Mouse (Mus musculus): ENCODE measurements around the gene Psmg4. TPM values are rescaled to one million over a fixed set of nuclear protein-coding genes. Genes with fewer than 3 reads are reported as not detected.
A peak's percentile ranks its signal among the peaks of the same experiment; 100 is the strongest.

Gene Psmg4
- polyA plus RNA-seq, 1 experiment from 2014 or later = 97.3 TPM

- Histone ChIP-seq H3K4me3 (peak overlapping the region; percentile 73), H3K36me3 (peaks cover 7% of the 10 kb centered on the region), H3K4me2 (replicated peaks) (peak overlapping the region; percentile 65), H3K9me3 (no peaks in the 10 kb centered on the region), H3K27me3 (no peaks in the 10 kb centered on the region), H3K9ac (replicated peaks) (peak overlapping the region; percentile 64), H3K4me1 (peaks cover 20% of the 10 kb centered on the region), H3K27ac (replicated peaks) (peak overlapping the region; percentile 93)
- ATAC-seq (replicated peaks) = peak; percentile 79
- WGBS = 42% methylated on average over 12 of the region's 12 CpGs
These were observed 676 bp downstream of the Psmg4 start for GRCm38 (mm10) chr13:34163304-34163975.

- Histone ChIP-seq H3K9me3 (no peaks in the 10 kb centered on the region), H3K36me3 (peaks cover 2% of the 10 kb centered on the region; the same call in 1 of the 2 replicates), H3K4me3 (no peak overlapping the region), H3K4me2 (replicated peaks) (no peak overlapping the region), H3K27ac (replicated peaks) (no peak overlapping the region), H3K27me3 (no peaks in the 10 kb centered on the region), H3K4me1 (no peaks in the 10 kb centered on the region), H3K9ac (replicated peaks) (no peak overlapping the region)
- 94% methylated on average over 6 of the region's 6 CpGs for WGBS
- no peak for ATAC-seq (replicated peaks)
These were observed 11.3 kb downstream of the Psmg4 start for GRCm38 (mm10) chr13:34174025-34174424.

GRCm38 (mm10) chr13:34181624-34182023 is 18.9 kb downstream of the Psmg4 start:
- Histone ChIP-seq H3K4me3 (no peak overlapping the region), H3K9me3 (no peaks in the 10 kb centered on the region), H3K4me2 (replicated peaks) (no peak overlapping the region), H3K27ac (replicated peaks) (no peak overlapping the region), H3K36me3 (peaks cover 44% of the 10 kb centered on the region), H3K9ac (replicated peaks) (no peak overlapping the region), H3K27me3 (no peaks in the 10 kb centered on the region), H3K4me1 (no peaks in the 10 kb centered on the region)
- no peak for ATAC-seq (replicated peaks)
- 79% methylated on average over 5 of the region's 5 CpGs for WGBS

- H3K9me3 ChIP-seq = no peaks in the 10 kb centered on the region
- H3K27me3 ChIP-seq = no peaks in the 10 kb centered on the region
- no peak overlapping the region for H3K4me3 ChIP-seq
- 94% methylated on average over 2 of the region's 2 CpGs for WGBS
- no peak overlapping the region for H3K27ac ChIP-seq (replicated peaks)
- H3K36me3 ChIP-seq = peaks cover 33% of the 10 kb centered on the region
- ATAC-seq (replicated peaks) = no peak
- H3K4me2 ChIP-seq (replicated peaks) = no peak overlapping the region
- no peaks in the 10 kb centered on the region for H3K4me1 ChIP-seq
- no peak overlapping the region for H3K9ac ChIP-seq (replicated peaks)
These were observed 22.6 kb downstream of the Psmg4 start for GRCm38 (mm10) chr13:34185371-34185770.

GRCm38 (mm10) chr13:34187571-34187970 is 24.8 kb downstream of the Psmg4 start:
- Histone ChIP-seq H3K4me2 (replicated peaks) (no peak overlapping the region), H3K4me1 (no peaks in the 10 kb centered on the region), H3K27me3 (no peaks in the 10 kb centered on the region), H3K9me3 (no peaks in the 10 kb centered on the region), H3K9ac (replicated peaks) (no peak overlapping the region), H3K27ac (replicated peaks) (no peak overlapping the region), H3K4me3 (no peak overlapping the region), H3K36me3 (peaks cover 24% of the 10 kb centered on the region)
- ATAC-seq (replicated peaks) = peak; percentile 85
- 9% methylated on average over 5 of the region's 5 CpGs for WGBS

- Histone ChIP-seq H3K4me2 (replicated peaks) (no peak overlapping the region), H3K27ac (replicated peaks) (0 out of 2 replicates have a peak overlapping the region, but pooled peaks have one; percentile 44), H3K4me3 (no peak overlapping the region), H3K9ac (replicated peaks) (no peak overlapping the region), H3K36me3 (peaks cover 34% of the 10 kb centered on the region), H3K27me3 (no peaks in the 10 kb centered on the region), H3K9me3 (no peaks in the 10 kb centered on the region), H3K4me1 (no peaks in the 10 kb centered on the region)
- ATAC-seq (replicated peaks) = peak; percentile 76
- 58% methylated on average over 8 of the region's 8 CpGs for WGBS
These were observed 29.8 kb downstream of the Psmg4 start for GRCm38 (mm10) chr13:34192414-34193191.

- Histone ChIP-seq H3K4me3 (no peak overlapping the region), H3K27me3 (no peaks in the 10 kb centered on the region), H3K27ac (replicated peaks) (peak overlapping the region; percentile 44; the same call in 1 of the 2 replicates), H3K4me1 (no peaks in the 10 kb centered on the region), H3K9me3 (no peaks in the 10 kb centered on the region), H3K4me2 (replicated peaks) (no peak overlapping the region), H3K9ac (replicated peaks) (no peak overlapping the region), H3K36me3 (peaks cover 31% of the 10 kb centered on the region)
- ATAC-seq (replicated peaks) = no peak
- WGBS = 31% methylated on average over 8 of the region's 8 CpGs
These were observed 30.6 kb downstream of the Psmg4 start for GRCm38 (mm10) chr13:34193384-34193783.

GRCm38 (mm10) chr13:34195676-34196075 is 32.9 kb downstream of the Psmg4 start:
- H3K9ac ChIP-seq (replicated peaks) = no peak overlapping the region
- no peak overlapping the region for H3K4me2 ChIP-seq (replicated peaks)
- no peak overlapping the region for H3K27ac ChIP-seq (replicated peaks)
- H3K27me3 ChIP-seq = no peaks in the 10 kb centered on the region
- H3K4me1 ChIP-seq = no peaks in the 10 kb centered on the region
- peaks cover 36% of the 10 kb centered on the region for H3K36me3 ChIP-seq
- H3K9me3 ChIP-seq = no peaks in the 10 kb centered on the region
- ATAC-seq (replicated peaks) = no peak
- no peak overlapping the region for H3K4me3 ChIP-seq
- WGBS = 97% methylated on average over 1 of the region's 1 CpGs

- Histone ChIP-seq H3K4me1 (0 out of 2 replicates have a peak, but pooled peaks cover 5% of the 10 kb centered on the region), H3K27ac (replicated peaks) (no peak overlapping the region), H3K27me3 (no peaks in the 10 kb centered on the region), H3K9me3 (no peaks in the 10 kb centered on the region), H3K36me3 (no peaks in the 10 kb centered on the region; the same call in 1 of the 2 replicates), H3K4me3 (no peak overlapping the region), H3K4me2 (replicated peaks) (no peak overlapping the region), H3K9ac (replicated peaks) (no peak overlapping the region)
- 92% methylated on average over 3 of the region's 3 CpGs for WGBS
- ATAC-seq (replicated peaks) = no peak
These were observed 42.5 kb downstream of the Psmg4 start for GRCm38 (mm10) chr13:34205216-34205615.

GRCm38 (mm10) chr13:34207714-34208470 is 45.1 kb downstream of the Psmg4 start:
- H3K4me3 ChIP-seq = no peak overlapping the region
- no peaks in the 10 kb centered on the region for H3K9me3 ChIP-seq
- no peaks in the 10 kb centered on the region for H3K36me3 ChIP-seq
- ATAC-seq (replicated peaks) = no peak
- H3K4me1 ChIP-seq = 0 out of 2 replicates have a peak, but pooled peaks cover 5% of the 10 kb centered on the region
- no peak overlapping the region for H3K9ac ChIP-seq (replicated peaks)
- H3K27me3 ChIP-seq = no peaks in the 10 kb centered on the region
- no peak overlapping the region for H3K27ac ChIP-seq (replicated peaks)
- 59% methylated on average over 6 of the region's 6 CpGs for WGBS
- no peak overlapping the region for H3K4me2 ChIP-seq (replicated peaks)

- no peak overlapping the region for H3K4me2 ChIP-seq (replicated peaks)
- ATAC-seq (replicated peaks) = no peak
- no peaks in the 10 kb centered on the region for H3K9me3 ChIP-seq
- no peaks in the 10 kb centered on the region; the same call in 1 of the 2 replicates for H3K36me3 ChIP-seq
- no peak overlapping the region for H3K27ac ChIP-seq (replicated peaks)
- 0 out of 2 replicates have a peak, but pooled peaks cover 5% of the 10 kb centered on the region for H3K4me1 ChIP-seq
- 67% methylated on average over 4 of the region's 4 CpGs for WGBS
- H3K4me3 ChIP-seq = no peak overlapping the region
- H3K9ac ChIP-seq (replicated peaks) = no peak overlapping the region
- H3K27me3 ChIP-seq = no peaks in the 10 kb centered on the region
These were observed 48.6 kb downstream of the Psmg4 start for GRCm38 (mm10) chr13:34211261-34211775.
